Mouse (Mus musculus) megakaryocyte, embryonic 14.5 days (primary cell): ENCODE data around the gene Rps6ka5.

Source experiments
- FLI1 ChIP-seq: IDR thresholded peaks from 2 replicates; pipeline ENCODE4 v1.6.1; 2012; ENCODE audit warnings: low read length, inconsistent platforms, mixed read lengths
- GATA1 ChIP-seq: IDR thresholded peaks from 3 replicates; pipeline ENCODE4 v1.6.1; 2012; ENCODE audit warnings: mixed read lengths, low read length, inconsistent platforms, borderline replicate concordance

DNA sequence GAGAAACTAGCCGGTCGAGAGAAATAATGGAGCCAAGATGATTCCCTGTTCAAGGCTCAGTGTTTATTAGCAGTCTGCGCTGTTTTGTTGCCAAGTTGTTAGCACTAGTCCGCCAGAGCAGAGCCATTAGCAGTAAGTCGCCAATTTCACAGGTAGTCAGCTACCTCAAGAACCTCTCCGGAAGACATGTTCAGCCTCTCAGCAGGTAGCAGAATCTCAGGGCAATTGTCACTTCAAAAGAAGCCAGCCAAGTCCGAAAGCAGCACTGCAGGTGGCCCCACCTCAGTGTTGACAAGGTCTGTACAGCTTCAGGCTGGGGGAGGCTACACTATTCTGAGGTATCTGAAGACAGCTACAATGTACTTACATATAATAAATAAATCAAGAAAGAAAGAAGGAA is 1.1 kb upstream of the Rps6ka5 start:
- TF ChIP-seq GATA1 (no peak), FLI1 (no peak)
